Mouse (Mus musculus) lung, embryonic 14.5 days (tissue): ENCODE results near the gene Gucy2d. TPM values are rescaled to one million over a fixed set of nuclear protein-coding genes. Genes with fewer than 3 reads are reported as not detected.

ENCODE experiments used
- ATAC-seq: fragments of 200-750 bp; cut with Nextera tagmentation; 2 replicates; pipeline ENCODE4 v1.8.0; 2017; ENCODE audit warnings: mild to moderate bottlenecking, moderate TSS enrichment, moderate library complexity; ENCODE audit not compliant: insufficient read depth
- DNase-seq: peaks from one replicate; pipeline ENCODE4 v3.0.0-alpha.2; 2015
- H3K27ac ChIP-seq: fragments of 300-500 bp; sonication (generic); 2 replicates; pipeline ENCODE4 v1.5.1; 2014; ENCODE audit warnings: low read depth, mild to moderate bottlenecking, moderate library complexity
- H3K27me3 ChIP-seq: fragments of 300-500 bp; sonication (generic); 2 replicates; pipeline ENCODE4 v1.6.1; 2014; ENCODE audit warnings: low read length, control low read depth; ENCODE audit not compliant: insufficient read depth
- H3K36me3 ChIP-seq: fragments of 300-500 bp; sonication (generic); 2 replicates; pipeline ENCODE4 v1.6.1; 2014; ENCODE audit warnings: control low read depth; ENCODE audit not compliant: insufficient read depth
- H3K4me1 ChIP-seq: fragments of 300-500 bp; sonication (generic); 2 replicates; pipeline ENCODE4 v1.6.1; 2014; ENCODE audit warnings: antibody characterized with exemption, control low read depth; ENCODE audit not compliant: insufficient read depth
- H3K4me2 ChIP-seq: fragments of 300-500 bp; sonication (generic); 2 replicates; pipeline ENCODE4 v1.6.1; 2014; ENCODE audit warnings: mild to moderate bottlenecking
- H3K4me3 ChIP-seq: fragments of 300-500 bp; sonication (generic); 2 replicates; pipeline ENCODE4 v1.5.1; 2014; ENCODE audit warnings: low read depth, low read length
- H3K9ac ChIP-seq: fragments of 300-500 bp; sonication (generic); 2 replicates; pipeline ENCODE4 v1.6.1; 2014
- H3K9me3 ChIP-seq: fragments of 300-500 bp; sonication (generic); 2 replicates; pipeline ENCODE4 v1.6.1; 2016; ENCODE audit warnings: low read depth, low read length, control low read depth
- CTCF ChIP-seq: IDR thresholded peaks from 2 replicates; pipeline ENCODE4 v1.5.1; 2016; ENCODE audit warnings: antibody characterized with exemption, low read depth
- WGBS: fragments of 180-500 bp; shearing (Covaris S2); extraction: QIAGEN DNeasy Blood & Tissue Kit; methylation state at CpG from one replicate; pipeline ENCODE4 v1.1.7; 2014; 5-methylcytosine and 5-hydroxymethylcytosine counted together
- polyA plus RNA-seq: library from polyadenylated mRNA; unstranded; fragments of >200 nt; fragmentation: Nextera tagmentation; extraction: Ambion mirVana; gene quantifications from 2 replicates; pipeline ENCODE4 v1.2.1, GENCODE M21; 2014

Gene Gucy2d
- polyA plus RNA-seq, 1 experiment from 2014 or later, result not detected

DNA sequence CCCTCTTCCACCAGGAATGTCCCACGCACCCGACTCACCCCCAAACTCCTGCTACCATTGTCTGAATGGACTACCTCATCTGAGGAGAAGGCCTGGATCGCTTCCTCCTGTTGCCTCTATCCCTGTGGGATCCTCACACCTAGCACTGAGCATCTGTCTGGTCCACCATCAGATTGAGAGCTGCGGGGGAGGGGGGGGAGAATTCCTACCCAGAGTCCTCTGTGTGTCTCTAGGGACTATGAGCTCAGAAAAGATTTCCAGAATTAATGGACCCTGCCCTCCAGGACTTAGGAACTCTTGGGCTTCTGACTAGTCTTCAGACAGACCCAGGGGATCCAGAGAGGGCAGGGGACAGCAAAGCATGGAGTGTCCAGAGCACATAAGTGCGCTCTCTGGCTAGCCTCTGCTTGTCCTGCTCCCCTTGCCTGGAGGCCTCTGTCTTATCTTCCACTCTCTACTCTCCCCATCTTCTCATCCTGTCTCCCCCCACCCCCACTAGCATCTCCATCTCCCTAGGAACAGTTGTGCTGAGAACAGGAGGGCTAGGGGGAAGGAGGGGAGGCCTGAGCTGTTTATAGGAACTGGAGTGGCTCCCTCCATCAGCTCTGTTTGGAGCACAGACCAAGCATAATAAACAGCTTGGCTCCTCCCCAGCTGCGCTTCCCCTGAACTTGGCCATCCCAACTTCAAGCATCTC lies 63.9 kb downstream of the Gucy2d start:
- Histone ChIP-seq H3K36me3 (0 out of 2 replicates have a peak, but pooled peaks cover 6% of the 10 kb centered on the region), H3K27ac (peak overlapping the region; percentile 92), H3K4me3 (no peak overlapping the region), H3K9me3 (no peaks in the 10 kb centered on the region), H3K27me3 (no peaks in the 10 kb centered on the region), H3K4me1 (peaks cover 22% of the 10 kb centered on the region), H3K9ac (0 out of 2 replicates have a peak overlapping the region, but pooled peaks have one; percentile 13), H3K4me2 (no peak overlapping the region)
- DNase-seq (peak; percentile 90), ATAC-seq (peak; percentile 91)
- TF ChIP-seq CTCF, result no peak
- WGBS, result 49% methylated on average over 6 of the region's 6 CpGs

GRCm38 (mm10) chr7:98504726-98505314 lies 64.6 kb downstream of the Gucy2d start:
- Histone ChIP-seq H3K36me3 (no peaks in the 10 kb centered on the region), H3K27me3 (no peaks in the 10 kb centered on the region), H3K4me1 (peaks cover 22% of the 10 kb centered on the region), H3K9ac (no peak overlapping the region), H3K4me3 (no peak overlapping the region), H3K27ac (peak overlapping the region; percentile 92), H3K9me3 (no peaks in the 10 kb centered on the region), H3K4me2 (no peak overlapping the region)
- TF ChIP-seq CTCF, result no peak
- peak; percentile 77 for DNase-seq
- 18% methylated on average over 5 of the region's 5 CpGs for WGBS
- ATAC-seq, result peak; percentile 67

DNA sequence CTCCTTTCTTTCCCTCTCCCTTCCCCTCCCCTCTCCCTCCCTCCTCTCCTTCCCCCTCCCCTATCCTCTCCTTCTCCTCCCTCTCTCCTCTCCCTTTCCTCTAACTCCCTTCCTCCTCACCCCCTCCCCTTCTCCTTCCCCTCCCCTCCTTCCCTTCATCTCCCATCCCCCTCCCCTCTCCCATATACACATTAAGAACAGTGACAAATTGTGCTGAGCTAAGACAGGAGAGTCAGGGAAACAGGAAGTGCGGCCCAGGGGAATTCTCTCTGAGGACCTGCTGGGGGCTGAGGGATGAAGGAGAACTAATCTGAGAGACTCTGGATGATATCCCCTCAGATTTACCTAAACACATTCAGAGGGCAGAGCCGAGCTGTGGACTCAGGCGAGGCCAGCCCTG lies 65.4 kb downstream of the Gucy2d start:
- H3K27ac ChIP-seq, result peak overlapping the region; percentile 92; the same call in 1 of the 2 replicates
- DNase-seq, result peak; percentile 28
- H3K27me3 ChIP-seq, result no peaks in the 10 kb centered on the region
- H3K4me2 ChIP-seq, result no peak overlapping the region
- ATAC-seq, result no peak
- no peaks in the 10 kb centered on the region for H3K36me3 ChIP-seq
- no peak for TF ChIP-seq CTCF
- 19% methylated on average over 3 of the region's 3 CpGs for WGBS
- peaks cover 22% of the 10 kb centered on the region for H3K4me1 ChIP-seq
- H3K4me3 ChIP-seq, result no peak overlapping the region
- no peak overlapping the region for H3K9ac ChIP-seq
- H3K9me3 ChIP-seq, result no peaks in the 10 kb centered on the region

DNA sequence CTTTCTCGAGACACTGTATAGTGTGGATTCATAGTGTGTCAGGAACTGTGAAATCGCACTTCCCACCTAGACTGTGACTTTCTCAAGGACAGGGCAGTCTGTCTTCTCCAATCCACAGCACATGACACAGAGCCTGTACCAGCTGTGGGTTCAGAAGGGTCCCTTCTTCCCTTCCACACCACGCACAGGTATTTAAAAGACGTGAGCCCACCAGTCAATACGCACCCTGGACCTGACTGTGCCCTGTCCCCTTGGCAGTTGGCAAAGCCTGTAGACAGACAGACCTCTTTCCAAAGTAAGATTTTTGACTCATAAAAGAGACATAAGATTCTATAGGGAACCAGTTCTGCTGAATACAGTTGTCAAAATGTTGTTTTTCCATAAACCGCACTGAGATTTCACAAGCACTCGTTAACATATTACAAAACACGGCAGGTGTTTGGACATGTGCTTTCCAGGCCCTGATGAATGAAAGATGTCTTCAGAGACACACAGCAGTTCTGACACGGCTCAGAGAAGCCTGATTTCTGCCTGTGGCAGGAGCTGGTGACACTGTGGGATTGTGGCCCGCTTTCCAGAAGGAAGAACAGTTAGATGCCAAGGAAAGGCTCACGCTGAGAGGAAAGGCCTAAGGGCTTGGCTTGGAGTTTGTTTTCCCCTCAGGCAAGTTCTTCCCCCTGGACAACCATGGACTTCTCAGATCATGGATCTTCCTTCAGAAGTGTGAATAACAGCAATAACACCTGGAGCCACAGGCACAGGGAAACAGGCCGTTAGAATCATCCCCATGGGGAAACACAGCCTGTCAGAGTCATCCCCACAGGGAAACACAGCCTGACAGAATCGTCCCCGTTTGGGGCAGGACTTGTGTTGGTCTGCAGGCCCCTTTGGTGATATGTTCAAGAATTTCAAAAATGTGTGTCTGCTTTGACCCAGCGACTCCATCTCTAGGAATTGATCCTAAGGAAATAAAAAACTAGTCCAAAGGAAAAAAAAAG lies 71.0 kb downstream of the Gucy2d start:
- no peak for TF ChIP-seq CTCF
- DNase-seq (peak; percentile 12), ATAC-seq (no peak)
- Histone ChIP-seq H3K4me3 (no peak overlapping the region), H3K4me1 (peaks cover 9% of the 10 kb centered on the region), H3K27me3 (no peaks in the 10 kb centered on the region), H3K4me2 (no peak overlapping the region), H3K9me3 (no peaks in the 10 kb centered on the region), H3K9ac (peak overlapping the region; percentile 20; the same call in 1 of the 2 replicates), H3K36me3 (no peaks in the 10 kb centered on the region), H3K27ac (peak overlapping the region; percentile 58; the same call in 1 of the 2 replicates)
- WGBS, result 52% methylated on average over 15 of the region's 15 CpGs

DNA sequence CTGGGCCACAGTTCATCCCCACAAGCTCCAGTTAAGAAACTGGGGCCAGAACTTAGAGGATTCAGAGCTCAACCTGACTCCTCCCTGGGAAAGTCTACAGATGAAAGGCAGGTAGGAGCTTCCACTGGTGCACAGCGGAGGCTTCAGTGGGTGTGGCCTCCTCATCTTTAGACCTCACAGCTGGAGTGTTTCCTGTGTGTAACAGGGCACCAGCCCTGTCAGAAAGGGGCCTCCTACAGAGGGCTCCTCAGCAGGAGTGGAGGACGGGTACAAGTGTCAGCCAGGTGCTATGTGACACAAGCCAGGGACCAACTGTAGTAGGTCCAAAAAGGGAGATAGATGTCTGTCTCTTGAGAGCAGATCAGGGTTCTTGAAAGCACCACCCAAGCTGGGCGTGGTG lies 73.0 kb downstream of the Gucy2d start:
- WGBS, result 63% methylated on average over 3 of the region's 3 CpGs
- DNase-seq (no peak), ATAC-seq (no peak; the same call in 1 of the 2 replicates)
- Histone ChIP-seq H3K4me2 (no peak overlapping the region), H3K9me3 (no peaks in the 10 kb centered on the region), H3K4me1 (peaks cover 9% of the 10 kb centered on the region), H3K4me3 (no peak overlapping the region), H3K27ac (no peak overlapping the region), H3K27me3 (no peaks in the 10 kb centered on the region), H3K9ac (no peak overlapping the region), H3K36me3 (no peaks in the 10 kb centered on the region)
- no peak for TF ChIP-seq CTCF

DNA sequence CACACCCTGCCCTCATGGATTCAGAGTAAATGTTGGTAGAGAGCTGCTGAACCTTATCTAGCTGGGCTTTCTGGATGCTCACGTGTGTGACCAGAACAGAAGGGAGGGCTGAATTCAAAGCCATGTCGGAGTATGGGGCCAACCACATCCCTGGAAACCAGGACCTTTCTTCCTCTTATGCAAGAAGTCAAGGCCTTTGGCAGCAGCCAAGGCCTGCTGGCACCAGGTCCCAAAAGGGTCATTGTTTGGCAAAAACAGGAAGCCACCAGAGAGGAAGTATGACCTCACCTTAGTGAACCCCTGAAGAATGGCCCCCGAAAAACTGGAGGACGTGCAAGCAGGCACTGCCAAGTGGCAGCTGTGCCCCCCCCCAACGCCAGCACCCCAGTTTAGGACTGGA lies 82.4 kb downstream of the Gucy2d start:
- no peak overlapping the region for H3K4me2 ChIP-seq
- no peak for ATAC-seq
- no peaks in the 10 kb centered on the region for H3K27me3 ChIP-seq
- H3K36me3 ChIP-seq, result no peaks in the 10 kb centered on the region
- H3K9me3 ChIP-seq, result no peaks in the 10 kb centered on the region
- H3K9ac ChIP-seq, result no peak overlapping the region
- 81% methylated on average over 5 of the region's 5 CpGs for WGBS
- TF ChIP-seq CTCF, result no peak
- DNase-seq, result peak; percentile 13
- H3K4me1 ChIP-seq, result peaks cover 17% of the 10 kb centered on the region
- no peak overlapping the region for H3K4me3 ChIP-seq
- H3K27ac ChIP-seq, result peak overlapping the region; percentile 83
